14 mouse cellular contexts compared by ENCODE assay signal in the genomic region with DNA sequence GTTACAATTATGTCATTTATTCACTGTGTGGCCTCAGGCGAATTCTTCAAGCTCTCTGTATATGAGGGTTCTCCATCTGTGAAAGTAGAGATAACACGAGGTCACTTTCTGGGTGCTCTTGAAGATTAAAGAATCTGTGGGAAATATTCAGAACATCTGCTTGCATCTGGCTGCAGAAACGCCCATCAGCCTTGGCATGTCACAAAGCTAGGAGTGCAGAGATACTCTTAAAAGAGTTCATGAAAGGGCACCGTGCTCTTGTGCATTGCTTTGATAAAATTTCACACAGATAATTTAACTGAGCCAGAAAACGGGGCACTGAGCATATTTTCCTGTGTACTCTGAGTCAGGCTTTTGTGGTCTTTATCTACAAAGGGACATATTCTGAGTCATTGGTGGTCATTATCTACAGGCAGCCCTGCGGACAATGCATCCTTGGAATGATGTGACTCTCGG. TPM values are rescaled to one million over a fixed set of nuclear protein-coding genes. Genes with fewer than 3 reads are reported as not detected.
DNase-seq lines count a peak whose midpoint lies in the region; ATAC-seq and TF ChIP-seq lines count a peak whose summit lies in the region.
"Had no signal": no experiment of that assay in that cellular context is flagged by ENCODE, and none has a peak within 500 bp of the region (broad histone marks: within the 10 kb centered on the region; RNA-seq: fewer than 3 reads in every experiment).

No protein-coding gene starts in this region.

- DNase-seq in heart, adult 11 months: peak; percentile 30
- no peak for DNase-seq in heart, postnatal 14 days
- no peak for DNase-seq in G1E (ENCODE audit: low spot score)
- peak; percentile 24 for DNase-seq in liver, postnatal 0 days
- no peak for DNase-seq in layer of hippocampus, adult 9-10 months (ENCODE audit: low spot score)
- DNase-seq in thymus, adult 2 months: no peak
- no peak for DNase-seq in cerebellum, postnatal 10 days
- DNase-seq: kidney, adult 8-10 months; lung, postnatal 4 days; retina, postnatal 1 day had no signal

- H3K9me3 ChIP-seq in G1E (replicated peaks): no peaks in the 10 kb centered on the region
- no peaks in the 10 kb centered on the region for H3K9me3 ChIP-seq in liver, postnatal 0 days (ENCODE audit: low read length)
- H3K9me3 ChIP-seq: neural tube, embryonic 15.5 days had no signal

- no peak for TF ChIP-seq CTCF in G1E (IDR thresholded peaks at IDR 0.05; ENCODE audit: low read depth, low read length)
- no peak for TF ChIP-seq CTCF in liver, postnatal 0 days (IDR thresholded peaks at IDR 0.05; ENCODE audit: low read depth)
- no peak for TF ChIP-seq CTCF in thymus, adult 2 months (IDR thresholded peaks at IDR 0.05; ENCODE audit: borderline replicate concordance, control insufficient read depth, extremely low read depth, insufficient read depth, low read length, poor library complexity)

- TF ChIP-seq EP300 in liver, postnatal 0 days (IDR thresholded peaks at IDR 0.05; ENCODE audit: low read depth): peak; percentile 96

- H3K4me2 ChIP-seq in liver, postnatal 0 days (ENCODE audit: low read depth, low read length): peak overlapping the region; percentile 35; the same call in 1 of the 2 replicates
- H3K4me2 ChIP-seq: neural tube, embryonic 15.5 days had no signal

- WGBS in liver, postnatal 0 days (ENCODE audit: insufficient replicate concordance): 38% methylated on average over 7 of the region's 7 CpGs
- WGBS in thymus, adult 2 months: 39% methylated on average over 7 of the region's 7 CpGs

- no peak overlapping the region for H3K9ac ChIP-seq in liver, postnatal 0 days (replicated peaks)
- H3K9ac ChIP-seq: neural tube, embryonic 15.5 days had no signal

- ATAC-seq in G1E (ENCODE audit: extremely low read depth, insufficient number of reproducible peaks, low FRiP score, poor library complexity, severe bottlenecking): peak; percentile 91
- peak; percentile 97 for ATAC-seq in erythroblast, adult 5-6 weeks (replicated peaks; ENCODE audit: low FRiP score, poor library complexity, severe bottlenecking)
- peak; percentile 93 for ATAC-seq in liver, postnatal 0 days
- ATAC-seq: hindbrain, postnatal 0 days; Patski had no signal

- intact Hi-C loops in heart, postnatal 14 days (cut with DNase I): no loop called here

- H3K36me3 ChIP-seq in G1E (replicated peaks): no peaks in the 10 kb centered on the region
- H3K36me3 ChIP-seq in liver, postnatal 0 days (replicated peaks; ENCODE audit: insufficient read depth, low read length): no peaks in the 10 kb centered on the region
- no peaks in the 10 kb centered on the region for H3K36me3 ChIP-seq in thymus, adult 2 months (ENCODE audit: control insufficient read depth, insufficient read depth, low read length)
- H3K36me3 ChIP-seq: neural tube, embryonic 15.5 days had no signal

- no peak for TF ChIP-seq POLR2A in thymus, adult 2 months (IDR thresholded peaks at IDR 0.05; ENCODE audit: control insufficient read depth, extremely low read depth, insufficient read depth, low read length, poor library complexity)

- no peaks in the 10 kb centered on the region for H3K27me3 ChIP-seq in G1E (ENCODE audit: insufficient read depth, low read length)
- H3K27me3 ChIP-seq in liver, postnatal 0 days (ENCODE audit: insufficient read depth, low read length): no peaks in the 10 kb centered on the region
- no peaks in the 10 kb centered on the region for H3K27me3 ChIP-seq in thymus, adult 2 months (ENCODE audit: control insufficient read depth, insufficient read depth, low read length)
- H3K27me3 ChIP-seq: neural tube, embryonic 15.5 days had no signal

- no peak overlapping the region for H3K4me3 ChIP-seq in G1E (ENCODE audit: low read depth, low read length)
- no peak overlapping the region for H3K4me3 ChIP-seq in liver, postnatal 0 days (ENCODE audit: low read depth, low read length)
- H3K4me3 ChIP-seq in thymus, adult 2 months (ENCODE audit: control insufficient read depth, insufficient read depth, low read length): no peak overlapping the region
- H3K4me3 ChIP-seq: neural tube, embryonic 15.5 days had no signal

- 0 out of 2 replicates have a peak overlapping the region, but pooled peaks have one; percentile 39 for H3K27ac ChIP-seq in liver, postnatal 0 days (ENCODE audit: low read depth)
- H3K27ac ChIP-seq in thymus, adult 2 months (ENCODE audit: control insufficient read depth, insufficient read depth, low read length): no peak overlapping the region
- H3K27ac ChIP-seq: hindbrain, postnatal 0 days; neural tube, embryonic 15.5 days had no signal

- peaks cover 29% of the 10 kb centered on the region for H3K4me1 ChIP-seq in G1E (ENCODE audit: insufficient read depth, low read depth, low read length)
- H3K4me1 ChIP-seq in liver, postnatal 0 days (ENCODE audit: insufficient read depth): no peaks in the 10 kb centered on the region
- H3K4me1 ChIP-seq in thymus, adult 2 months (replicated peaks; ENCODE audit: control insufficient read depth, insufficient read depth, low read length): 0 out of 2 replicates have a peak, but pooled peaks cover under 1% of the 10 kb centered on the region

RNA-seq across cellular contexts. Expression of a gene that starts 11.9 kb away (rescaled TPM):
- 1 to 10 TPM; 2.7 to 4.0 TPM for total RNA-seq in heart, postnatal 14 days (2021)
- total RNA-seq in G1E (2014; fragmentation: Nextera tagmentation): 86.1 and 101 TPM in 2 replicates
- 99.6 and 105 TPM in 2 replicates for total RNA-seq in G1E (2017)
- 198 and 247 TPM in 2 replicates for polyA plus RNA-seq in G1E (2012)
- 24.4 and 27.2 TPM in 2 replicates for total RNA-seq in erythroblast, adult 5-6 weeks (2015; ENCODE audit: low replicate concordance)
- 19.1 and 27.3 TPM in 2 replicates for total RNA-seq in erythroblast, adult 5-6 weeks (2017; ENCODE audit: low replicate concordance)
- 2.4 and 2.9 TPM in 2 replicates for polyA plus RNA-seq in liver, postnatal 0 days (2015; fragmentation: Nextera tagmentation; extraction: Ambion mirVana)
- 88.5 and 102 TPM in 2 replicates for polyA plus RNA-seq in thymus, adult 2 months (2012; rRNA removed)

RNA-seq across cellular contexts. Expression of a gene that starts 27.7 kb away (rescaled TPM):
- total RNA-seq in heart, postnatal 14 days (2021): 1 to 10 TPM; 6.0 to 6.7 TPM
- 64.5 and 66.6 TPM in 2 replicates for total RNA-seq in G1E (2014; fragmentation: Nextera tagmentation)
- total RNA-seq in G1E (2017): 69.7 and 70.5 TPM in 2 replicates
- polyA plus RNA-seq in G1E (2012): 15.0 and 23.6 TPM in 2 replicates
- total RNA-seq in erythroblast, adult 5-6 weeks (2015; ENCODE audit: low replicate concordance): 13.1 and 20.9 TPM in 2 replicates
- total RNA-seq in erythroblast, adult 5-6 weeks (2017; ENCODE audit: low replicate concordance): 24.1 and 25.7 TPM in 2 replicates
- 13.9 and 15.8 TPM in 2 replicates for polyA plus RNA-seq in liver, postnatal 0 days (2015; fragmentation: Nextera tagmentation; extraction: Ambion mirVana)
- polyA plus RNA-seq in thymus, adult 2 months (2012; rRNA removed): 69.4 and 74.6 TPM in 2 replicates

RNA-seq across cellular contexts. Expression of a gene that starts 30.5 kb away (rescaled TPM):
- 10 to 100 TPM; 67.7 to 71.3 TPM for total RNA-seq in heart, postnatal 14 days (2021)
- total RNA-seq in G1E (2014; fragmentation: Nextera tagmentation): 22.2 and 31.1 TPM in 2 replicates
- 24.6 and 27.6 TPM in 2 replicates for total RNA-seq in G1E (2017)
- polyA plus RNA-seq in G1E (2012): 30.1 and 34.3 TPM in 2 replicates
- total RNA-seq in erythroblast, adult 5-6 weeks (2015; ENCODE audit: low replicate concordance): 3.1 and 7.7 TPM in 2 replicates
- 7.9 and 15.5 TPM in 2 replicates for total RNA-seq in erythroblast, adult 5-6 weeks (2017; ENCODE audit: low replicate concordance)
- polyA plus RNA-seq in liver, postnatal 0 days (2015; fragmentation: Nextera tagmentation; extraction: Ambion mirVana): 4.6 and 5.6 TPM in 2 replicates
- polyA plus RNA-seq in thymus, adult 2 months (2012; rRNA removed): 128 and 141 TPM in 2 replicates

RNA-seq across cellular contexts. Expression of a gene that starts 43.4 kb away (rescaled TPM):
- 100 to 1,000 TPM; 158 to 181 TPM for total RNA-seq in heart, postnatal 14 days (2021)
- 460 and 585 TPM in 2 replicates for total RNA-seq in G1E (2014; fragmentation: Nextera tagmentation)
- total RNA-seq in G1E (2017): 1,150 and 1,311 TPM in 2 replicates
- polyA plus RNA-seq in G1E (2012): 125 and 248 TPM in 2 replicates
- total RNA-seq in erythroblast, adult 5-6 weeks (2015; ENCODE audit: low replicate concordance): 309 and 358 TPM in 2 replicates
- 298 and 314 TPM in 2 replicates for total RNA-seq in erythroblast, adult 5-6 weeks (2017; ENCODE audit: low replicate concordance)
- 413 and 415 TPM in 2 replicates for polyA plus RNA-seq in liver, postnatal 0 days (2015; fragmentation: Nextera tagmentation; extraction: Ambion mirVana)
- 220 and 225 TPM in 2 replicates for polyA plus RNA-seq in thymus, adult 2 months (2012; rRNA removed)

Comparison
In these comparisons a context has a peak if more than half of its experiments do, and no peak if none do; other contexts are left out.
1. DNase-seq: peak in heart, adult 11 months (single experiment) and liver, postnatal 0 days (single experiment); none in heart, postnatal 14 days (0 of 2), G1E (single experiment), layer of hippocampus, adult 9-10 months (single experiment), thymus, adult 2 months (single experiment) and cerebellum, postnatal 10 days (0 of 2).
2. RNA of a gene that starts 11.9 kb away (total RNA-seq): 86.1 to 105 TPM in G1E and 19.1 to 27.3 TPM in erythroblast, adult 5-6 weeks; 2.7 to 4.0 TPM in heart, postnatal 14 days; every median in the first group is over 4 times any median in the second.
3. Peak in every context shown above with its lines, with median percentiles within 50 percentile points of each other: ATAC-seq.